Mouse (Mus musculus) intestine, postnatal 0 days (tissue): ENCODE measurements around the gene Cdc42se2. TPM values are rescaled to one million over a fixed set of nuclear protein-coding genes. Genes with fewer than 3 reads are reported as not detected.

Source experiments
- ATAC-seq: fragments of 200-750 bp; cut with Nextera tagmentation; 2 replicates; pipeline ENCODE4 v1.8.0; 2017; ENCODE audit warnings: mild to moderate bottlenecking, moderate TSS enrichment, moderate library complexity
- H3K27ac ChIP-seq: fragments of 300-500 bp; sonication (generic); 2 replicates; pipeline ENCODE4 v1.5.1; 2014; ENCODE audit warnings: mild to moderate bottlenecking, low read depth, low read length, moderate library complexity
- H3K27me3 ChIP-seq: fragments of 300-500 bp; sonication (generic); replicated peaks from 2 replicates; pipeline ENCODE4 v1.6.1; 2014; ENCODE audit warnings: low read length, mixed read lengths; ENCODE audit not compliant: control insufficient read depth, insufficient read depth
- H3K36me3 ChIP-seq: fragments of 300-500 bp; sonication (generic); 2 replicates; pipeline ENCODE4 v1.6.1; 2014; ENCODE audit warnings: mild to moderate bottlenecking, moderate library complexity; ENCODE audit not compliant: control insufficient read depth, insufficient read depth
- H3K4me1 ChIP-seq: fragments of 300-500 bp; sonication (generic); replicated peaks from 2 replicates; pipeline ENCODE4 v1.6.1; 2014; ENCODE audit warnings: antibody characterized with exemption, low read length, mixed read lengths; ENCODE audit not compliant: control insufficient read depth, insufficient read depth
- H3K4me2 ChIP-seq: fragments of 300-500 bp; sonication (generic); replicated peaks from 2 replicates; pipeline ENCODE4 v1.6.1; 2014; ENCODE audit warnings: low read depth, mild to moderate bottlenecking, moderate library complexity
- H3K4me3 ChIP-seq: fragments of 300-500 bp; sonication (generic); 2 replicates; pipeline ENCODE4 v1.5.1; 2014; ENCODE audit warnings: low read depth, low read length
- H3K9ac ChIP-seq: fragments of 300-500 bp; sonication (generic); 2 replicates; pipeline ENCODE4 v1.6.1; 2014; ENCODE audit warnings: mild to moderate bottlenecking, low read depth, low read length
- H3K9me3 ChIP-seq: fragments of 300-500 bp; sonication (generic); 2 replicates; pipeline ENCODE4 v1.6.1; 2016; ENCODE audit warnings: mixed run types; ENCODE audit not compliant: control insufficient read depth
- CTCF ChIP-seq: sonication (generic); IDR thresholded peaks from 2 replicates; pipeline ENCODE4 v1.5.1; 2016; ENCODE audit warnings: low read depth, mild to moderate bottlenecking, control low read depth, antibody characterized with exemption, moderate library complexity
- WGBS: fragments of 180-500 bp; shearing (Covaris S2); extraction: QIAGEN DNeasy Blood & Tissue Kit; methylation state at CpG from one replicate; pipeline ENCODE4 v1.1.7; 2014; 5-methylcytosine and 5-hydroxymethylcytosine counted together
- polyA plus RNA-seq: library from polyadenylated mRNA; unstranded; fragments of >200 nt; fragmentation: Nextera tagmentation; extraction: Ambion mirVana; gene quantifications from 2 replicates; pipeline ENCODE4 v1.2.1, GENCODE M21; 2015

Gene Cdc42se2
- polyA plus RNA-seq, 1 experiment from 2014 or later = 58.8 TPM

GRCm38 (mm10) chr11:54823467-54823866 is 36.0 kb upstream of the Cdc42se2 start:
- no peak overlapping the region for H3K9ac ChIP-seq
- TF ChIP-seq CTCF = no peak
- H3K9me3 ChIP-seq = 0 out of 2 replicates have a peak, but pooled peaks cover 2% of the 10 kb centered on the region
- WGBS = 77% methylated on average over 4 of the region's 4 CpGs
- H3K4me3 ChIP-seq = no peak overlapping the region
- ATAC-seq = no peak
- no peak overlapping the region for H3K27ac ChIP-seq
- no peak overlapping the region for H3K4me2 ChIP-seq
- H3K27me3 ChIP-seq = no peaks in the 10 kb centered on the region
- H3K36me3 ChIP-seq = no peaks in the 10 kb centered on the region
- no peaks in the 10 kb centered on the region for H3K4me1 ChIP-seq

- H3K9ac ChIP-seq = no peak overlapping the region
- H3K4me2 ChIP-seq = no peak overlapping the region
- no peak for TF ChIP-seq CTCF
- no peaks in the 10 kb centered on the region for H3K27me3 ChIP-seq
- no peak overlapping the region for H3K4me3 ChIP-seq
- H3K36me3 ChIP-seq = no peaks in the 10 kb centered on the region
- H3K9me3 ChIP-seq = no peaks in the 10 kb centered on the region
- ATAC-seq = no peak
- no peak overlapping the region for H3K27ac ChIP-seq
- 50% methylated on average over 7 of the region's 7 CpGs for WGBS
- H3K4me1 ChIP-seq = no peaks in the 10 kb centered on the region
Observed at GRCm38 (mm10) chr11:54819489-54819888, 32.0 kb upstream of the Cdc42se2 start.

GRCm38 (mm10) chr11:54817449-54817848 is 30.0 kb upstream of the Cdc42se2 start:
- H3K9me3 ChIP-seq = no peaks in the 10 kb centered on the region
- WGBS = 59% methylated on average over 4 of the region's 4 CpGs
- H3K9ac ChIP-seq = no peak overlapping the region
- H3K36me3 ChIP-seq = no peaks in the 10 kb centered on the region
- no peaks in the 10 kb centered on the region for H3K27me3 ChIP-seq
- no peak for ATAC-seq
- H3K4me3 ChIP-seq = no peak overlapping the region
- H3K4me2 ChIP-seq = no peak overlapping the region
- H3K27ac ChIP-seq = no peak overlapping the region
- H3K4me1 ChIP-seq = no peaks in the 10 kb centered on the region
- TF ChIP-seq CTCF = no peak

- Histone ChIP-seq H3K4me2 (no peak overlapping the region), H3K4me1 (no peaks in the 10 kb centered on the region), H3K4me3 (no peak overlapping the region), H3K9ac (no peak overlapping the region), H3K9me3 (no peaks in the 10 kb centered on the region), H3K27ac (no peak overlapping the region), H3K27me3 (no peaks in the 10 kb centered on the region), H3K36me3 (no peaks in the 10 kb centered on the region)
- TF ChIP-seq CTCF = no peak
- no peak for ATAC-seq
Observed at GRCm38 (mm10) chr11:54815659-54816058, 28.2 kb upstream of the Cdc42se2 start.

- Histone ChIP-seq H3K9ac (no peak overlapping the region), H3K27me3 (no peaks in the 10 kb centered on the region), H3K9me3 (no peaks in the 10 kb centered on the region), H3K27ac (no peak overlapping the region), H3K4me2 (no peak overlapping the region), H3K4me1 (no peaks in the 10 kb centered on the region), H3K4me3 (no peak overlapping the region), H3K36me3 (no peaks in the 10 kb centered on the region)
- 63% methylated on average over 8 of the region's 8 CpGs for WGBS
- no peak for ATAC-seq
- no peak for TF ChIP-seq CTCF
Observed at GRCm38 (mm10) chr11:54812812-54813516, 25.5 kb upstream of the Cdc42se2 start.

GRCm38 (mm10) chr11:54812314-54812713 is 24.8 kb upstream of the Cdc42se2 start:
- Histone ChIP-seq H3K36me3 (no peaks in the 10 kb centered on the region), H3K4me3 (no peak overlapping the region), H3K4me1 (no peaks in the 10 kb centered on the region), H3K4me2 (no peak overlapping the region), H3K9ac (no peak overlapping the region), H3K27ac (no peak overlapping the region), H3K9me3 (no peaks in the 10 kb centered on the region), H3K27me3 (no peaks in the 10 kb centered on the region)
- WGBS = 82% methylated on average over 4 of the region's 4 CpGs
- no peak for ATAC-seq
- no peak for TF ChIP-seq CTCF
